Mouse (Mus musculus) intestine, embryonic 16.5 days (tissue): ENCODE measurements around the gene Runx2. TPM values are rescaled to one million over a fixed set of nuclear protein-coding genes. Genes with fewer than 3 reads are reported as not detected.

Experiments
- ATAC-seq: fragments of 200-750 bp; cut with Nextera tagmentation; 2 replicates; pipeline ENCODE4 v1.8.0; 2017; ENCODE audit warnings: moderate TSS enrichment, moderate library complexity
- H3K27ac ChIP-seq: fragments of 300-500 bp; sonication (generic); 2 replicates; pipeline ENCODE4 v1.5.1; 2014; ENCODE audit warnings: mild to moderate bottlenecking, low read length
- H3K27me3 ChIP-seq: fragments of 300-500 bp; sonication (generic); replicated peaks from 2 replicates; pipeline ENCODE4 v1.6.1; 2014; ENCODE audit warnings: low read length, control low read depth, mixed read lengths; ENCODE audit not compliant: control insufficient read depth, insufficient read depth
- H3K36me3 ChIP-seq: fragments of 300-500 bp; sonication (generic); 2 replicates; pipeline ENCODE4 v1.6.1; 2014; ENCODE audit warnings: low read length, control low read depth; ENCODE audit not compliant: control insufficient read depth, insufficient read depth
- H3K4me1 ChIP-seq: fragments of 300-500 bp; sonication (generic); 2 replicates; pipeline ENCODE4 v1.6.1; 2014; ENCODE audit warnings: low read length, control low read depth, mixed read lengths; ENCODE audit not compliant: control insufficient read depth, insufficient read depth
- H3K4me2 ChIP-seq: fragments of 300-500 bp; sonication (generic); 2 replicates; pipeline ENCODE4 v1.6.1; 2014; ENCODE audit warnings: low read depth, low read length, control low read depth
- H3K4me3 ChIP-seq: fragments of 300-500 bp; sonication (generic); 2 replicates; pipeline ENCODE4 v1.5.1; 2014; ENCODE audit warnings: mild to moderate bottlenecking, low read length
- H3K9ac ChIP-seq: fragments of 300-500 bp; sonication (generic); 2 replicates; pipeline ENCODE4 v1.6.1; 2014; ENCODE audit warnings: low read depth, low read length
- H3K9me3 ChIP-seq: fragments of 300-500 bp; sonication (generic); 2 replicates; pipeline ENCODE4 v1.6.1; 2016; ENCODE audit warnings: low read length, control low read depth; ENCODE audit not compliant: control insufficient read depth
- WGBS: fragments of 180-500 bp; shearing (Covaris S2); extraction: QIAGEN DNeasy Blood & Tissue Kit; methylation state at CpG from one replicate; pipeline ENCODE4 v1.1.7; 2014; 5-methylcytosine and 5-hydroxymethylcytosine counted together
- polyA plus RNA-seq: library from polyadenylated mRNA; unstranded; fragments of >200 nt; fragmentation: Nextera tagmentation; extraction: Ambion mirVana; gene quantifications from 2 replicates; pipeline ENCODE4 v1.2.1, GENCODE M21; 2015

Runx2 gene
- polyA plus RNA-seq, 1 experiment from 2014 or later, result 0.62 TPM

DNA sequence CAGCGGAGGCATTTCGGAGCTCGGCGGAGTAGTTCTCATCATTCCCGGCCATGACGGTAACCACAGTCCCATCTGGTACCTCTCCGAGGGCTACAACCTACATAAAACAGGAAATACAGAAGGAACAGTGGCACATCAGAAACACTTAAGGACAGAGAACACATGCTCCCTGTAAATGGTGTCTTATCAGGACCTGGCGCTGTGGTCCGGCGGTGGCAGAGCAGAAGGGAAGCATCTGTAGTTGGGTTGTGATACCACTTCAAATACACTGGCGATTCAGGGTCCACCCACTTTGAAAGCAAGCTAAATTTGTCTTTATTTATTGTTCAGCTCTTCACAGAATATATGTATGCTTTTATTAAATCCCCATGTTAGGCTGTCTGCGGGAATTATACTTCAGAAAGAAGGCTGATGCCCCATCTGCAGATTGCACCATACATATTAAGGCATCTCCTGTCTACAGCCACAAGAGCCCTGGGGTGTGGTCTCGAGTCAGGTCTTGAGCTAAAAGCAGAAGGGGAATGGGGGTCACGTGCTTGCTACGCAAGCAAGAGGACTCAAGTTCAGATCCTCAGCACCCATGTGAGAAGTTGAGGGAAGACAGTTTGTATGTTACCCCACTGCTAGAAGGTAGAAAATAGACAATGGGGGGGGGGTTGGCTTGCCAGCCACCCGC lies 89.7 kb downstream of the Runx2 start:
- H3K36me3 ChIP-seq, result no peaks in the 10 kb centered on the region
- no peak overlapping the region for H3K9ac ChIP-seq
- no peaks in the 10 kb centered on the region for H3K27me3 ChIP-seq
- ATAC-seq, result no peak
- H3K9me3 ChIP-seq, result no peaks in the 10 kb centered on the region
- no peak overlapping the region for H3K4me2 ChIP-seq
- no peak overlapping the region for H3K4me3 ChIP-seq
- H3K27ac ChIP-seq, result no peak overlapping the region
- WGBS, result 92% methylated on average over 16 of the region's 16 CpGs
- no peaks in the 10 kb centered on the region for H3K4me1 ChIP-seq

GRCm38 (mm10) chr17:44724255-44724654 lies 90.3 kb downstream of the Runx2 start:
- Histone ChIP-seq H3K4me3 (no peak overlapping the region), H3K27ac (no peak overlapping the region), H3K27me3 (no peaks in the 10 kb centered on the region), H3K4me2 (no peak overlapping the region), H3K4me1 (no peaks in the 10 kb centered on the region), H3K9me3 (no peaks in the 10 kb centered on the region), H3K36me3 (no peaks in the 10 kb centered on the region), H3K9ac (no peak overlapping the region)
- WGBS, result 87% methylated on average over 11 of the region's 11 CpGs
- ATAC-seq, result no peak

GRCm38 (mm10) chr17:44722103-44722792 lies 92.3 kb downstream of the Runx2 start:
- no peak overlapping the region for H3K9ac ChIP-seq
- H3K4me3 ChIP-seq, result no peak overlapping the region
- no peak overlapping the region for H3K4me2 ChIP-seq
- no peak overlapping the region for H3K27ac ChIP-seq
- no peaks in the 10 kb centered on the region for H3K36me3 ChIP-seq
- no peaks in the 10 kb centered on the region for H3K4me1 ChIP-seq
- ATAC-seq, result no peak
- no peaks in the 10 kb centered on the region for H3K27me3 ChIP-seq
- WGBS, result 51% methylated on average over 8 of the region's 8 CpGs
- no peaks in the 10 kb centered on the region for H3K9me3 ChIP-seq

DNA sequence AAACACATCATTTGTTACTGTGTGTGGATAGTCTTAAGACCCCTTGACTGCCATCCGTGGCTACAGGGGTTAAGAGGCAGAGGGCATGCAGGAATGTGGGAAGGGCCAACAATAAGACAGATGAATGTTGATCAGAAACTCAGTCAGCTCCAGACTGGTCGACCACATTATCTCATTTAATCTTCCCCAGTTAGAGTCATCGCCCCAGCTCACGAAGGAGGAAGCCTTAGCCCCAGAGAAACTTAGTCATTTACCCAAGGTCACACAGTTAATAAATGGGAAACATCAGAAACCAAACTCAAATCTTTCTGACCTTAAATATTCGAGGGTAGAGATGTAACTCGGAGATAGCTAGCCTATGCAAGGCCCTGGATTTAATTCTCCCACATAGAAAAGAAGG lies 96.0 kb downstream of the Runx2 start:
- WGBS, result 57% methylated on average over 6 of the region's 6 CpGs
- H3K4me3 ChIP-seq, result no peak overlapping the region
- ATAC-seq, result no peak

GRCm38 (mm10) chr17:44718036-44718435 lies 96.6 kb downstream of the Runx2 start:
- WGBS, result 42% methylated on average over 6 of the region's 6 CpGs
- H3K9me3 ChIP-seq, result no peaks in the 10 kb centered on the region
- H3K9ac ChIP-seq, result no peak overlapping the region
- no peaks in the 10 kb centered on the region for H3K27me3 ChIP-seq
- no peak overlapping the region for H3K27ac ChIP-seq
- no peaks in the 10 kb centered on the region for H3K36me3 ChIP-seq
- no peak overlapping the region for H3K4me2 ChIP-seq
- H3K4me3 ChIP-seq, result no peak overlapping the region
- H3K4me1 ChIP-seq, result no peaks in the 10 kb centered on the region
- ATAC-seq, result no peak

More for the DNA sequence above, 96.0 kb downstream of the Runx2 start:
- Histone ChIP-seq H3K9me3 (no peaks in the 10 kb centered on the region), H3K4me2 (no peak overlapping the region), H3K9ac (no peak overlapping the region), H3K36me3 (no peaks in the 10 kb centered on the region), H3K27me3 (no peaks in the 10 kb centered on the region), H3K27ac (no peak overlapping the region), H3K4me1 (no peaks in the 10 kb centered on the region)

DNA sequence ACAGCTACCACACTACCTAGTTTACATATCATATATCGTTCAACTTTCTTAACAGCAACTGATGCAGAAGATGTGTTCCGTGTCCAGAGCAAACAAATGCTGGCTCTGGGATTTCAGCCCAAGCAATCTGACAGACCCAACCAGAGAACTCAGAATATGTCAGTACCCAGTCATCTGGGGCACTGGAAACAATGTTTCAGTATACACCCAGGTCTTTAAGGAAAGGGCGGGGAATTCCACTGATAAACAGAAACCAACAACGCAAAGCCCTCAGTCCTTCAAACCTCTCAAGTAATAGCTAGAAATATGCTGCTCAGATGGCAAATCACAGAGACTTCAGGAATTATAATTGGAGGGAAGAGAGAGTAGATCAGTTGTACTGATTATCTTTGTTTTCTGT lies 100.5 kb downstream of the Runx2 start:
- Histone ChIP-seq H3K36me3 (no peaks in the 10 kb centered on the region), H3K9ac (no peak overlapping the region), H3K27me3 (no peaks in the 10 kb centered on the region), H3K4me2 (no peak overlapping the region), H3K27ac (no peak overlapping the region), H3K9me3 (no peaks in the 10 kb centered on the region), H3K4me1 (peaks cover 16% of the 10 kb centered on the region), H3K4me3 (no peak overlapping the region)
- WGBS, result 84% methylated on average over 4 of the region's 4 CpGs
- no peak for ATAC-seq

GRCm38 (mm10) chr17:44713404-44713803 lies 101.2 kb downstream of the Runx2 start:
- no peaks in the 10 kb centered on the region for H3K27me3 ChIP-seq
- no peak overlapping the region for H3K9ac ChIP-seq
- no peak for ATAC-seq
- no peaks in the 10 kb centered on the region for H3K9me3 ChIP-seq
- no peak overlapping the region for H3K4me2 ChIP-seq
- H3K4me1 ChIP-seq, result peaks cover 16% of the 10 kb centered on the region
- H3K4me3 ChIP-seq, result no peak overlapping the region
- H3K27ac ChIP-seq, result no peak overlapping the region
- WGBS, result 70% methylated on average over 8 of the region's 8 CpGs
- no peaks in the 10 kb centered on the region for H3K36me3 ChIP-seq

- Histone ChIP-seq H3K9ac (no peak overlapping the region), H3K4me1 (peaks cover 16% of the 10 kb centered on the region), H3K9me3 (no peaks in the 10 kb centered on the region; the same call in 1 of the 2 replicates), H3K36me3 (no peaks in the 10 kb centered on the region), H3K27me3 (no peaks in the 10 kb centered on the region), H3K4me3 (no peak overlapping the region), H3K27ac (peak overlapping the region; percentile 64), H3K4me2 (no peak overlapping the region)
- peak; percentile 81 for ATAC-seq
- WGBS, result 34% methylated on average over 11 of the region's 11 CpGs
Observed at GRCm38 (mm10) chr17:44709516-44710252, 104.9 kb downstream of the Runx2 start.

- ATAC-seq, result no peak
- H3K4me2 ChIP-seq, result no peak overlapping the region
- H3K9me3 ChIP-seq, result no peaks in the 10 kb centered on the region; the same call in 1 of the 2 replicates
- no peak overlapping the region for H3K4me3 ChIP-seq
- no peaks in the 10 kb centered on the region for H3K36me3 ChIP-seq
- 98% methylated on average over 3 of the region's 3 CpGs for WGBS
- H3K27ac ChIP-seq, result no peak overlapping the region
- H3K27me3 ChIP-seq, result no peaks in the 10 kb centered on the region
- no peak overlapping the region for H3K9ac ChIP-seq
- H3K4me1 ChIP-seq, result peaks cover 16% of the 10 kb centered on the region
Observed at GRCm38 (mm10) chr17:44707956-44708355, 106.6 kb downstream of the Runx2 start.
